ENCODE assay signal across 8 mouse cellular contexts in the genomic region with DNA sequence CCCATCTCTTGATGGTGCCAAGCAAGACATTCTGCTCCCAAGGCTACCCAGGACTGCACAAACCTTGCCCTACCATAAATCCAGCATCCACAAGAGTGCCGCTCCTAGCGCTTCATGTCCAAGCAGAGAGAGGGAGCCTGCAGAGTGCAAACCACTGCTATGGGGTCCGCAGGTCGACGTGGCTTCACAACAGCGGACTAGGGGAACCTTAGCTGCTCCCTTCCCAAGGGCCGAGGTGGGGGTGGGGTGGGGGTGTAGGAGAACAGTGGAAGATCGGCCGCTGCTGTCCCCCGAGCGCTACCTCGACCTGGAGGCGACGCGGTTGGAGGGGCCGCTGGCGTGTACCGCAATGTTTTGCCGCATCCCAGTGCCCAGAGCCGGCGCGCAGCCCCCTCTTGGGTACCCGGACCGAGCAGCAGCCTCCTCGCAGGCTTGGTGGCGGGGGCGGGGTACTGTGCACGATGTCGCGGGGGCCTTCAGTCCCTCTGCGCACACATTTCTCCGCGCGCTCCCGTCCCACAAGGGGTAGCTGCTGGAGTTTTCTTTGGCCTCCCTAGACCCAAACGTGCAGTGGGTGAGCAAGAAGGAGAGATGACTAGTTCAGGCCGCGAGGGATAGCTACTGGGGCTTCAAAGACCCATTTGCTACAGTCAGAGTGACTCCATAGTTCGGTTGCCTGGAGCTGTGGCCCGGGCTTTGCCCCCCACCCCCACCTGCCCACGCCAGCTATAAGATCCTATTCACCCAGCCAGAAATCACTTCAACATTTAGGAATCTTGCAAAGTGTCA. TPM values are rescaled to one million over a fixed set of nuclear protein-coding genes. Genes with fewer than 3 reads are reported as not detected.
DNase-seq lines count a peak whose midpoint lies in the region; ATAC-seq and TF ChIP-seq lines count a peak whose summit lies in the region.

No protein-coding gene starts in this region.

- H3K4me3 ChIP-seq in kidney, embryonic 14.5 days (ENCODE audit: low read length), result peak overlapping the region; percentile 41
- H3K4me3 ChIP-seq in cortical plate, adult 2 months (ENCODE audit: insufficient read depth, low read length), result peak overlapping the region; percentile 95
- H3K4me3 ChIP-seq in hindbrain, embryonic 11.5 days (ENCODE audit: low read depth, low read length), result peak overlapping the region; percentile 44
- H3K4me3 ChIP-seq in liver, embryonic 12.5 days, result no peak overlapping the region
- peak overlapping the region; percentile 45 for H3K4me3 ChIP-seq in stomach, embryonic 16.5 days (replicated peaks; ENCODE audit: low read length)

- peak; percentile 46; the same call in 1 of the 2 replicates for ATAC-seq in kidney, embryonic 14.5 days (ENCODE audit: low FRiP score, low TSS enrichment)
- ATAC-seq in hindbrain, embryonic 11.5 days (ENCODE audit: low FRiP score), result peak; percentile 72
- ATAC-seq in liver, embryonic 12.5 days, result no peak
- ATAC-seq in stomach, embryonic 16.5 days (ENCODE audit: insufficient read depth, low FRiP score), result no peak

- TF ChIP-seq CTCF in cortical plate, adult 2 months (IDR thresholded peaks at IDR 0.05; ENCODE audit: extremely low read depth, insufficient read depth, low read length), result no peak

- no peak overlapping the region for H3K27ac ChIP-seq in kidney, embryonic 14.5 days (ENCODE audit: low read depth, low read length)
- peak overlapping the region; percentile 88 for H3K27ac ChIP-seq in cortical plate, adult 2 months (ENCODE audit: insufficient read depth, low read length)
- no peak overlapping the region for H3K27ac ChIP-seq in hindbrain, embryonic 11.5 days (ENCODE audit: low read depth, low read length)
- no peak overlapping the region for H3K27ac ChIP-seq in liver, embryonic 12.5 days
- no peak overlapping the region for H3K27ac ChIP-seq in stomach, embryonic 16.5 days (ENCODE audit: low read length)

- no peaks in the 10 kb centered on the region for H3K36me3 ChIP-seq in kidney, embryonic 14.5 days (ENCODE audit: control insufficient read depth, insufficient read depth, low read length)
- H3K36me3 ChIP-seq in hindbrain, embryonic 11.5 days (ENCODE audit: control insufficient read depth, insufficient read depth, low read length), result no peaks in the 10 kb centered on the region
- H3K36me3 ChIP-seq in liver, embryonic 12.5 days, result no peaks in the 10 kb centered on the region
- no peaks in the 10 kb centered on the region for H3K36me3 ChIP-seq in stomach, embryonic 16.5 days (ENCODE audit: control insufficient read depth, insufficient read depth, low read length)

- H3K27me3 ChIP-seq in kidney, embryonic 14.5 days (ENCODE audit: control insufficient read depth, insufficient read depth, low read length), result no peaks in the 10 kb centered on the region
- no peaks in the 10 kb centered on the region for H3K27me3 ChIP-seq in hindbrain, embryonic 11.5 days (ENCODE audit: control insufficient read depth, insufficient read depth, low read length)
- H3K27me3 ChIP-seq in liver, embryonic 12.5 days (replicated peaks), result peaks cover 23% of the 10 kb centered on the region
- H3K27me3 ChIP-seq in stomach, embryonic 16.5 days (ENCODE audit: control insufficient read depth, insufficient read depth, low read length), result no peaks in the 10 kb centered on the region

- peak overlapping the region; percentile 62 for H3K4me2 ChIP-seq in kidney, embryonic 14.5 days (replicated peaks; ENCODE audit: low read depth, low read length)
- peak overlapping the region; percentile 64 for H3K4me2 ChIP-seq in hindbrain, embryonic 11.5 days (replicated peaks; ENCODE audit: low read depth, low read length)
- H3K4me2 ChIP-seq in liver, embryonic 12.5 days, result peak overlapping the region; percentile 55
- peak overlapping the region; percentile 62 for H3K4me2 ChIP-seq in stomach, embryonic 16.5 days (ENCODE audit: low read depth, low read length)

- 15% methylated on average over 41 of the region's 41 CpGs for WGBS in kidney, embryonic 14.5 days
- 9% methylated on average over 40 of the region's 41 CpGs for WGBS in hindbrain, embryonic 11.5 days
- whole genome bisulfite sequencing in liver, embryonic 12.5 days (ENCODE audit: insufficient replicate concordance), result 5% methylated on average over 24 of the region's 41 CpGs
- 9% methylated on average over 41 of the region's 41 CpGs for WGBS in stomach, embryonic 16.5 days

- no peak overlapping the region for H3K9ac ChIP-seq in kidney, embryonic 14.5 days (ENCODE audit: low read depth, low read length)
- peak overlapping the region; percentile 5; the same call in 1 of the 2 replicates for H3K9ac ChIP-seq in hindbrain, embryonic 11.5 days (ENCODE audit: low read depth, low read length)
- no peak overlapping the region for H3K9ac ChIP-seq in liver, embryonic 12.5 days
- no peak overlapping the region for H3K9ac ChIP-seq in stomach, embryonic 16.5 days (ENCODE audit: low read length)

- no peaks in the 10 kb centered on the region for H3K4me1 ChIP-seq in kidney, embryonic 14.5 days (ENCODE audit: control insufficient read depth, insufficient read depth, low read length)
- no peaks in the 10 kb centered on the region; the same call in 1 of the 2 replicates for H3K4me1 ChIP-seq in cortical plate, adult 2 months (ENCODE audit: control insufficient read depth, insufficient read depth, low read length)
- no peaks in the 10 kb centered on the region for H3K4me1 ChIP-seq in hindbrain, embryonic 11.5 days (replicated peaks; ENCODE audit: control insufficient read depth, insufficient read depth, low read length)
- H3K4me1 ChIP-seq in liver, embryonic 12.5 days, result no peaks in the 10 kb centered on the region
- no peaks in the 10 kb centered on the region for H3K4me1 ChIP-seq in stomach, embryonic 16.5 days (ENCODE audit: control insufficient read depth, insufficient read depth, low read length)

- H3K9me3 ChIP-seq in kidney, embryonic 14.5 days (ENCODE audit: control insufficient read depth, low read length), result no peaks in the 10 kb centered on the region
- H3K9me3 ChIP-seq in hindbrain, embryonic 11.5 days (ENCODE audit: control insufficient read depth, low read length), result no peaks in the 10 kb centered on the region
- H3K9me3 ChIP-seq in liver, embryonic 12.5 days (replicated peaks), result no peaks in the 10 kb centered on the region
- no peaks in the 10 kb centered on the region for H3K9me3 ChIP-seq in stomach, embryonic 16.5 days (replicated peaks; ENCODE audit: control insufficient read depth, low read length)

- DNase-seq in kidney, postnatal 10 days, result no peak
- peak; percentile 32 for DNase-seq in hindbrain, embryonic 11.5 days (ENCODE audit: low spot score)
- no peak for DNase-seq in thymus, postnatal 25 days
- DNase-seq in ovary, postnatal 14 days (ENCODE audit: low spot score), result no peak

- no peak for TF ChIP-seq POLR2A in cortical plate, adult 2 months (IDR thresholded peaks at IDR 0.05; ENCODE audit: extremely low read depth, insufficient read depth, low read length)

RNA-seq across cellular contexts. Expression of gene Slitrk4, which starts 1.1 kb away (rescaled TPM):
- polyA plus RNA-seq in kidney, embryonic 14.5 days (2014; fragmentation: Nextera tagmentation; extraction: Ambion mirVana), result 0.91 and 1.1 TPM in 2 replicates
- polyA plus RNA-seq in cortical plate, adult 2 months (2012; rRNA removed), result 9.3 and 10.1 TPM in 2 replicates
- 2.6 and 3.7 TPM in 2 replicates for polyA plus RNA-seq in hindbrain, embryonic 11.5 days (2014; fragmentation: Nextera tagmentation; extraction: Ambion mirVana)
- polyA plus RNA-seq in liver, embryonic 12.5 days (2016; fragmentation: Nextera tagmentation; extraction: Ambion mirVana), result 0.23 and 0.31 TPM in 2 replicates
- polyA plus RNA-seq in stomach, embryonic 16.5 days (2015; fragmentation: Nextera tagmentation; extraction: Ambion mirVana), result 2.1 and 2.5 TPM in 2 replicates

Comparison
In these comparisons a context has a peak if more than half of its experiments do, and no peak if none do; other contexts are left out.
1. ATAC-seq: peak in kidney, embryonic 14.5 days (single experiment) and hindbrain, embryonic 11.5 days (single experiment); none in liver, embryonic 12.5 days (single experiment) and stomach, embryonic 16.5 days (single experiment).
2. Peak in every context shown above with its lines, with median percentiles within 50 percentile points of each other: H3K4me2 ChIP-seq.